Mouse (Mus musculus) thymus, adult 2 months (tissue): ENCODE data around the gene 4930404N11Rik. TPM values are rescaled to one million over a fixed set of nuclear protein-coding genes. Genes with fewer than 3 reads are reported as not detected.
A peak's percentile ranks its signal among the peaks of the same experiment; 100 is the strongest.

Experiments
- DNase-seq: peaks from one replicate; pipeline ENCODE4 v3.0.0; 2021
- H3K27ac ChIP-seq: fragments of 200-500 bp; 2 replicates; pipeline ENCODE4 v1.5.1; 2012; ENCODE audit warnings: low read length, control low read depth; ENCODE audit not compliant: control insufficient read depth, insufficient read depth
- H3K27me3 ChIP-seq: fragments of 200-500 bp; 2 replicates; pipeline ENCODE4 v1.6.1; 2012; ENCODE audit warnings: mild to moderate bottlenecking, low read length, moderate library complexity, mixed read lengths; ENCODE audit not compliant: control insufficient read depth, insufficient read depth
- H3K36me3 ChIP-seq: fragments of 200-500 bp; 2 replicates; pipeline ENCODE4 v1.6.1; 2012; ENCODE audit warnings: mild to moderate bottlenecking, low read length, moderate library complexity; ENCODE audit not compliant: control insufficient read depth, insufficient read depth
- H3K4me1 ChIP-seq: fragments of 200-500 bp; replicated peaks from 2 replicates; pipeline ENCODE4 v1.6.1; 2012; ENCODE audit warnings: low read length; ENCODE audit not compliant: control insufficient read depth, insufficient read depth
- H3K4me3 ChIP-seq: fragments of 200-500 bp; 2 replicates; pipeline ENCODE4 v1.5.1; 2012; ENCODE audit warnings: mild to moderate bottlenecking, low read length, control low read depth, moderate library complexity; ENCODE audit not compliant: control insufficient read depth, insufficient read depth
- CTCF ChIP-seq: fragments of 200-500 bp; IDR thresholded peaks from 2 replicates; pipeline ENCODE4 v1.5.1; 2012; ENCODE audit warnings: mild to moderate bottlenecking, control low read depth, low read length, moderate library complexity, borderline replicate concordance; ENCODE audit not compliant: control insufficient read depth, poor library complexity, insufficient read depth; ENCODE audit errors: extremely low read depth
- POLR2A ChIP-seq: fragments of 200-500 bp; IDR thresholded peaks from 2 replicates; pipeline ENCODE4 v1.6.1; 2012; ENCODE audit warnings: mild to moderate bottlenecking, low read length, control low read depth, moderate library complexity; ENCODE audit not compliant: control insufficient read depth, poor library complexity, insufficient read depth; ENCODE audit errors: extremely low read depth
- WGBS: fragments of 180-500 bp; shearing (Covaris S2); methylation state at CpG from one replicate; pipeline ENCODE4 v1.1.7; 2018; 5-methylcytosine and 5-hydroxymethylcytosine counted together
- polyA plus RNA-seq: library from polyadenylated mRNA; depleted of rRNA; stranded (reverse); fragments of >200 nt; gene quantifications from 2 replicates; pipeline ENCODE4 v1.2.3, GENCODE M21; 2012

4930404N11Rik gene
- polyA plus RNA-seq, 1 experiment = 12.7 TPM

GRCm38 (mm10) chr10:81325176-81325575 lies 40.4 kb downstream of the 4930404N11Rik start:
- Histone ChIP-seq H3K27me3 (no peaks in the 10 kb centered on the region), H3K4me1 (peaks cover 42% of the 10 kb centered on the region), H3K27ac (no peak overlapping the region), H3K36me3 (peaks cover 48% of the 10 kb centered on the region), H3K4me3 (no peak overlapping the region)
- 95% methylated on average over 21 of the region's 21 CpGs for WGBS
- DNase-seq = no peak
- no peak for TF ChIP-seq CTCF
- no peak for TF ChIP-seq POLR2A

- DNase-seq = no peak
- Histone ChIP-seq H3K27ac (no peak overlapping the region), H3K36me3 (peaks cover 48% of the 10 kb centered on the region), H3K4me3 (no peak overlapping the region), H3K4me1 (peaks cover 43% of the 10 kb centered on the region), H3K27me3 (no peaks in the 10 kb centered on the region)
- WGBS = 97% methylated on average over 18 of the region's 18 CpGs
- TF ChIP-seq POLR2A (no peak), CTCF (no peak)
Measured at GRCm38 (mm10) chr10:81323791-81324530, 41.7 kb downstream of the 4930404N11Rik start.

- Histone ChIP-seq H3K27me3 (no peaks in the 10 kb centered on the region), H3K36me3 (peaks cover 48% of the 10 kb centered on the region), H3K4me3 (no peak overlapping the region), H3K27ac (no peak overlapping the region), H3K4me1 (peaks cover 38% of the 10 kb centered on the region)
- 98% methylated on average over 23 of the region's 23 CpGs for WGBS
- no peak for TF ChIP-seq CTCF
- TF ChIP-seq POLR2A = no peak
- DNase-seq = no peak
Measured at GRCm38 (mm10) chr10:81323141-81323775, 42.4 kb downstream of the 4930404N11Rik start.

- no peak for TF ChIP-seq POLR2A
- TF ChIP-seq CTCF = no peak
- peaks cover 51% of the 10 kb centered on the region for H3K36me3 ChIP-seq
- H3K27me3 ChIP-seq = no peaks in the 10 kb centered on the region
- H3K4me1 ChIP-seq = peaks cover 31% of the 10 kb centered on the region
- 96% methylated on average over 27 of the region's 27 CpGs for WGBS
- no peak overlapping the region for H3K4me3 ChIP-seq
- no peak for DNase-seq
- no peak overlapping the region for H3K27ac ChIP-seq
Measured at GRCm38 (mm10) chr10:81322444-81322843, 43.2 kb downstream of the 4930404N11Rik start.

- Histone ChIP-seq H3K4me1 (peaks cover 31% of the 10 kb centered on the region), H3K36me3 (peaks cover 45% of the 10 kb centered on the region), H3K27ac (no peak overlapping the region), H3K4me3 (peak overlapping the region; percentile 81), H3K27me3 (no peaks in the 10 kb centered on the region)
- DNase-seq = no peak
- WGBS = under 1% methylated on average over 20 of the region's 20 CpGs
- TF ChIP-seq CTCF (no peak), POLR2A (no peak)
Measured at GRCm38 (mm10) chr10:81321436-81321835, 44.2 kb downstream of the 4930404N11Rik start.

GRCm38 (mm10) chr10:81320550-81321347 lies 44.9 kb downstream of the 4930404N11Rik start, which contains the start of gene Cactin:
Gene Cactin (plus strand): TSS chr10:81321103.
- Histone ChIP-seq H3K4me3 (peak within 1 kb of the TSS; percentile 81), H3K27me3 (no peaks in the 10 kb centered on the region), H3K4me1 (peaks cover 27% of the 10 kb centered on the region), H3K27ac (peak within 1 kb of the TSS; percentile 66), H3K36me3 (peaks cover 38% of the 10 kb centered on the region)
- TF ChIP-seq CTCF (peak; percentile 54; the same call in 1 of the 2 replicates), POLR2A (peak; percentile 54; the same call in 1 of the 2 replicates)
- DNase-seq = peak; percentile 99
- under 1% methylated on average over 68 of the region's 68 CpGs for WGBS
